Mouse (Mus musculus): ENCODE results near the gene Spon1.

- no peak for TF ChIP-seq CTCF (conservative IDR thresholded peaks at IDR 0.05; ENCODE audit: low read length)
- no peak for TF ChIP-seq POU5F1 (IDR thresholded peaks at IDR 0.05; ENCODE audit: borderline replicate concordance, low read length)
- TF ChIP-seq NANOG (IDR thresholded peaks at IDR 0.05; ENCODE audit: borderline replicate concordance, low read length) = no peak
Observed at GRCm38 (mm10) chr7:114037237-114037636, 271.4 kb downstream of the Spon1 start.

Measured in E14TG2a.4 (cell line).